Mouse (Mus musculus) myocyte (in vitro differentiated cells): ENCODE measurements around the gene Srpk2.

Experiments used
- CEBPB ChIP-seq: IDR thresholded peaks from 2 replicates; pipeline ENCODE4 v1.6.1; 2011; ENCODE audit warnings: mild to moderate bottlenecking, moderate library complexity; ENCODE audit not compliant: poor library complexity, insufficient read depth, severe bottlenecking
- E2F4 ChIP-seq: IDR thresholded peaks from one replicate; pipeline ENCODE4 v1.6.1; 2011; ENCODE audit warnings: mild to moderate bottlenecking, control low read depth, moderate library complexity; ENCODE audit not compliant: insufficient read depth
- MAX ChIP-seq: IDR thresholded peaks from one replicate; pipeline ENCODE4 v1.6.1; 2011; ENCODE audit warnings: low read depth, mild to moderate bottlenecking, control low read depth
- MYOD1 ChIP-seq, 3 experiments: IDR thresholded peaks; one replicate each; pipeline ENCODE4 v1.6.1; 2011; ENCODE audit warnings: control low read depth in 2 of 3, low read depth in 2 of 3, mild to moderate bottlenecking in 2 of 3, moderate library complexity in 1 of 3; ENCODE audit not compliant: insufficient read length in 2 of 3, control insufficient read depth in 1 of 3
- MYOG ChIP-seq, 3 experiments: IDR thresholded peaks; one replicate each; pipeline ENCODE4 v1.6.1; 2011; ENCODE audit warnings: control low read depth in 2 of 3, low read depth in 2 of 3, mild to moderate bottlenecking in 2 of 3; ENCODE audit not compliant: insufficient read length in 2 of 3, control insufficient read depth in 1 of 3, insufficient read depth in 1 of 3
- POLR2A ChIP-seq: IDR thresholded peaks from one replicate; pipeline ENCODE4 v1.6.1; 2011; ENCODE audit warnings: low read depth, mild to moderate bottlenecking, control low read depth, moderate library complexity; ENCODE audit not compliant: insufficient read length
- REST ChIP-seq: IDR thresholded peaks from one replicate; pipeline ENCODE4 v1.6.1; 2011; ENCODE audit warnings: mild to moderate bottlenecking, control low read depth, moderate library complexity; ENCODE audit not compliant: insufficient read depth, insufficient read length
- TCF12 ChIP-seq: IDR thresholded peaks from one replicate; pipeline ENCODE4 v1.6.1; 2011; ENCODE audit warnings: mild to moderate bottlenecking, control low read depth; ENCODE audit not compliant: poor library complexity, insufficient read depth, severe bottlenecking
- USF1 ChIP-seq: IDR thresholded peaks from one replicate; pipeline ENCODE4 v1.6.1; 2011; ENCODE audit warnings: low read depth, mild to moderate bottlenecking, control low read depth, moderate library complexity

DNA sequence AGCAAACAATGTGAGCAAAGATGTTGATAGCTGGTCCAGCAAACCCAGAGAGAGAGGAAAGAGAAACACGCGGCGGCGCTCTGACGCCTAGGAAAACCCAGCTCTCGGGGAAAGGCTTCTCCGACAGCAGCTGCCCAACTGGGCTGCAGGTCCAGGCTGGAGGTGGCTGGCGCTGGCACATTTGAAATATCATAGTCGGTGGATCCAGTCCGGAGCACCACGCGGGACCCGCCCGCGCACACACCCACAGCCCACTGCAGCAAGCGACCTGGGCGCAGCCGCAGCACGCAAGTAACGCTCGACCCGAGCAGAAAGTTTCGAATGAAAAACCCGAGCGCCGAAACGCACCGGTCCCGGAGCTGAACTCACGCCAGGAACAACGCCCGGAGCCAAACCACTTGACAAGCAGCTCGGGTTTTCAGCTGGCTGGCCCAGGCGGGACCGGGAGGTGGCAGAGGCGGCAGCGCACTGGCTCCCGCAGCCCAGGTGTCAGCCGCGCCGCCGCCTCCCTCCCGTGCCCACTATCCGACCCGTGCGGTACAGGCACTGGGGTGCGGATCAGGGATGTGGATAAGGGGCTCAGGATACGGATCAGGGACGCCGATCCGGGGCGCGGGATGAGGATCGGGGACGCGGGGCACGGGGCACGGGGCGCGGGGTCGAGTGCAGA lies 9.5 kb downstream of the Srpk2 start:
- no peak for TF ChIP-seq POLR2A
- TF ChIP-seq MYOD1 (IDR thresholded peaks at IDR 0.05; ENCODE audit: control insufficient read depth in 1 of 3, insufficient read length in 2 of 3, low read depth in 2 of 3) = peak in 1 of 3 experiments; percentile 52
- no peak for TF ChIP-seq E2F4
- TF ChIP-seq MYOG (IDR thresholded peaks at IDR 0.05; ENCODE audit: control insufficient read depth in 1 of 3, insufficient read depth in 1 of 3, insufficient read length in 2 of 3, low read depth in 2 of 3) = peak in 1 of 3 experiments; percentile 45
- no peak for TF ChIP-seq CEBPB
- TF ChIP-seq MAX = no peak
- TF ChIP-seq TCF12 = no peak
- TF ChIP-seq REST = no peak
- TF ChIP-seq USF1 = no peak
